Mouse (Mus musculus) CD4-positive helper T cell, adult 2 months (primary cell): Measurements from ENCODE around the gene Gm11634.
"Not testable (repeated sequence)": the region's sequence is repeated elsewhere in the genome, so short reads cannot be mapped to it uniquely, and the experiment has no call there.

Experiments
- DNase-seq: peaks from one replicate; pipeline ENCODE4 v3.0.0-alpha.2; 2012; ENCODE audit warnings: low read depth, missing footprints, low spot score

Gene Gm11634

DNA sequence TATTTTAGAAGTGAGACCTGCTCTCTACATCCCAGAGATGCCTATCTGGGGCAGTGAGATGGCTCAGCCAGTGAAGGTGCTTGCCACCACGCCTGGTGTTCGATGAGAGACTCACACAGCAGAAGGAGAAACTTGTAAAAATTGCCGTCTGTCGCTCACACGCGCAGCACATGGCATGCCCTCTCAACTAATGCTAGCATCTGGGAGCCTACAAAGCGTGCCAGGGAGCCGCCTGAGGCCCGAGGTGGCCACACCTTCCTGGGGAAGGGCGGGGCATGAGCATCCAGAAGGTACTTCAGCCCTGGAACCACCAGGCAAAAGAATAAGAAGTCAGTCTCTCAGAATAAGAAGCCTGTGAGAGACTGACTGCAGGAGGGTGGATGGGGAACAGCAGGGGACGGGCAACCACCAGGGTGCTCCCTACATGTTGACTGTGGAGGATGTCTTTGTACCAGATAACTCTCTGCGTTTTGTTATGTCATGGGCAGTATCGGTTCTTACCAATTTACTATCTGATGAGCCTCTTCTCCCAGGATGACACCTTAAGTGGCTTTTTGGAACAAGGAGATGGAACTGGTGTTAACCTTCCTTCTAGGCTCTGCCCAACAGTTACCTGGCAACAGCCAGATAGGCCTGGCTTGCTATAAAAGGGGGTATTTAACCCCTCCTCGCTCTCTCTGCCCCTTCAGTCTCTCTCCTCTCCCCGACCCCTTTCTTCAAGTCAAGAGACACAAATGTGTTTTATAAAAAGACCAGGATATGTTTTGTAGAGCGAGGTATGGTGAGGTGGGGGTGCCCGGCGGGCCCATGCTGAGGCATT, 18.1 kb upstream of the Gm11634 start:
- DNase-seq = no peak

- no peak for DNase-seq
Observed at GRCm38 (mm10) chr11:101616104-101616503, 17.0 kb upstream of the Gm11634 start.

DNA sequence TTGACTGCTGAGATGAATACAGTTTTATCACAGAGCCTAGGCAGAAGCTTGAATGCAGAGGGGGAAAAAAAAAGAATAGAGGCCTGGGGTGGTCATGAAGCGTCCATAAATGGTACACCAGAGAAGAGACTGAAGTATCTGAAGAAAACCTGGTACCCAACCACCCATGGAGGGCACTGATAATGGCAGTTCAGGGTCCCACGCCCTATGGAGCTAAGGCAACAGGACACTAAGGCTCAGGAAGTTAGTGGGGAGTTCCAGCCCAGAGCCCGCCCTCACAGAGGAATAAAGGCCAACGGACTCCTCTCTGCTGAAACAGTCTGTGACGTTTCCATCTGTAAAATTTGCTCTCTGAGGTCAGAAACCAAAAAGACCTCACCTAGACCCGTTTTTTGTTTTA, 16.3 kb upstream of the Gm11634 start:
- DNase-seq = no peak

- DNase-seq = no peak
Observed at GRCm38 (mm10) chr11:101614116-101614515, 15.1 kb upstream of the Gm11634 start.

DNA sequence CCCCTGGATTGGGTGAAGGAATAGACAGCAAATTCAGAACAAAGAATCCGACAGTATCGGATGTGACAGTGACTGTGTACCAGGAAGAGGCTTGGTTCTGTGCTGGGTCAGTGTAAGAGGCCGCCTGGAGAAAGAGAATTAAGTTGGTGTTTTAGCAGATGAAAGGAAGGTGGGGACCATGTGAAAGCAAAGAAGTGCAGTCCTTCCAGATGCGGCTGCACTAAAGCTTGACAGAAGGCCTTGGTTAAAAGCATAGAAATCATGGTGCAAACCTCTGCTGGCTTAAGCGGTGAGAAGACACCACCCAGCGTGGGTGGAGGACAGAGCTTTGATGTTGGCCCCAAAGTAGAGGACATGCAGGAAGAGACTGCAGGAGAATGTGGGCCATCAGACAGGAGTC, 14.5 kb upstream of the Gm11634 start:
- DNase-seq = no peak

- DNase-seq = no peak
Observed at GRCm38 (mm10) chr11:101610445-101610844, 11.4 kb upstream of the Gm11634 start.

DNA sequence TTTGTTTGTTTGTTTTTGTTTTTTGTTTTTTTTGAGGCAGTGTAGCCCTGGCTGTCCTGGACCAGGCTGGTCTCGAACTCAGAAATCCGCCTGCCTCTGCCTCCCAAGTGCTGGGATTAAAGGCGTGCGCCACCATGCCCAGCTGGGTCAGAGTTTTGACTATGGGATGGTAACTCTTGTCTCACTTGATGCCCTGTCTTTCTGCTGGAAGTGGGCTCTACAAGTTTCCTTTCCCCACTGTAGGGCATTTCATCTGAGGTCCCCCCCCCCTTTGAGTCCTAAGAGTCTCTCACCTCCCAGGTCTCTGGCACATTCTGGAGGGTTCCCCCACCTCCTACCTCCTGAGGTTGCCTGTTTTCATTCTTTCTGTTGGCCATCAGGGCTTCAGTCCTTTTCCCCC, 8.1 kb upstream of the Gm11634 start:
- DNase-seq = not testable (repeated sequence)

DNA sequence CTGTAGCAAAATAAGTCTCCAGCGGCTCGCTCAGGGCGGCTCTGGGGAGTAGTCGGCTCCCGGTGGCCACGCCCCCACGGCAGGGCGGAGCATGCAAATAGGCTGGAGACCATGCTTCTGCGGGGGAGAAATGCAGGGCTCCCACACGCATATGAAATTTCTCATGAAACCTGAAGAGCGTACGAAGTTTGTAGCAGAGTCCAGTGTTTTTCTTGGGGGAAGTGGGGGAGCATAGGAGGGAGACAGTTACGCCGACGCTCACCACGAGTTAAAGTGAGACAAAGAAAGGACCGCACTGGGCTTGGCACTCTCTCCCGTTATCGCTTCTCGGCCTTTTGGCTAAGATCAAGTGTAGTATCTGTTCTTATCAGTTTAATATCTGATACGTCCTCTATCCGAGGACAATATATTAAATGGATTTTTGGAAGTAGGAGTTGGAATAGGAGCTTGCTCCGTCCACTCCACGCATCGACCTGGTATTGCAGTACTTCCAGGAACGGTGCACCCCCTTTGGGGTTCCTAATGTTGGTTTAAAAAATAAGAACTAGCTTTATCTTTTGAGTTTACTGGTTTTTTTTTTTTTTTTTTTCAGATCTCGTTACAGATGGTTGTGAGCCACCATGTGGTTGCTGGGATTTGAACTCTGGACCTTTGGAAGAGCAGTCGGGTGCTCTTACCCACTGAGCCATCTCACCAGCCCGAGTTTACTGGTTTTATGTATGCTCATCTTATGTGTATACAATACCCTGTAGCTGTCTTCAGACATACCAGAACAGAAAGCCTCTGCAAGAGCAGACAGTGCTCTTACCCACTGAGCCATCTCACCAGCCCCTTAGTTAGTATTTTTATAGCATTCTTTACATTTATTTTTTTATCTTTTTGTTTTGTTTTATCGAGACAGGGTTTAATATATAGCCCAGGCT, 5.7 kb upstream of the Gm11634 start:
- DNase-seq = peak; percentile 79

- DNase-seq = no peak
Observed at GRCm38 (mm10) chr11:101604116-101604515, 5.1 kb upstream of the Gm11634 start.

- DNase-seq = peak; percentile 67
Observed at GRCm38 (mm10) chr11:101602491-101602890, 3.4 kb upstream of the Gm11634 start.

- no peak for DNase-seq
Observed at GRCm38 (mm10) chr11:101589989-101590624, 8.9 kb downstream of the Gm11634 start.

DNA sequence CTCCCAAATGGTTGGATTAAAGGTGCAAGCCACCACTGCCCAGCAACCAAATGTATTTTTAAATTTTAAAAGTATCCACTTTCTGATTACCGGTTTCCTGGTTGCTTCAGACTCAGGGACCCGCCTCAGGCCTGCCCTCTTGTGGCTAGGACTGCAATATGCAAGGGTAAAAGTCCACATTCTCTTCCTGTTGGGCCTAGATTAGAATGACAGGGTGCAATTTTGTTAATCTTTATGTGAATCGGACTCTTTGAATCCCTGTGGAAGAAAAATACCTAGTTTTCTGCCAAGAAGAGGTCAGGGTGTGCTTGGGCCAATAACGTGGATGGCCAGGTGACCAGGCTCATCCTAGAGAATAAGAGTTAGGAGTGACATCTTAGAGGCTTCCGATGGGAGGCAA, 9.6 kb downstream of the Gm11634 start:
- DNase-seq = peak; percentile 70

GRCm38 (mm10) chr11:101588868-101589267, 10.2 kb downstream of the Gm11634 start:
- DNase-seq = no peak

GRCm38 (mm10) chr11:101587676-101588075, 11.4 kb downstream of the Gm11634 start:
- DNase-seq = no peak

DNA sequence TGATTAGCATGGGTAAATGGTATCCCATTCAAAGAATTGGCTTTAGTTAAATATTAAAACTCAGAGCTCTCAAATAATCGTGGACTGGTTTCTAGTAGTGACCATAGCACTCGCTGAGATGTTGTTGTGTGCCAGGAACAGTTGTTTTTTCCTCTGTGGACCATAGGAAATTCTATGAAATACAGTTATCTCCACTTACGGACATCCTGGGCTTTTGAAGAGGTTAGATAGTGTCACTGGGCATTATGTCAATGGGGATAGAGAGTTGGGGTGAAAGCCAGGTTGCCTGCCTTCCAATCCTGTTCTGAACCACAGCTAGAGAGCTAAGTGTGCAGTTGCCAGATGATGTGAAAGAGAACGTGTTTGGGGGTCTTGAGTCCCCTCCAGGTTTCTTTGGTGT, 13.3 kb downstream of the Gm11634 start:
- no peak for DNase-seq

DNA sequence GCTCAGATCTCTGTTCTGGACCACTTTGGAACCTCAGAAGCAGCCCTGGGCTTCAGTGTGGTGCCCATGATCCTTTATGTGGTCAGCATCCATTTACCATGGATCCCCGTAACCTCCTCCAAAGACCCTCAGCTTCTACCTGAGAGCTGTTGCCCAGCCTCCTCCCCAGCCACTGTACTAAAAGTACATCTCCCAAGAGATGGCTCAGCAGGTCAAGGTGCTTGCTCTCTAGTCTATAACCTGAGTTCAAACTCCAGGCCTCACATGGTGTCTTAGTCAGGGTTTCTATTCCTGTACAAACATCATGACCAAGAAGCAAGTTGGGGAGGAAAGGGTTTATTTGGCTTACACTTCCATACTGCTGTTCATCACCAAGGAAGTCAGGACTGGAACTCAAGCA, 14.0 kb downstream of the Gm11634 start:
- DNase-seq = not testable (repeated sequence)

DNA sequence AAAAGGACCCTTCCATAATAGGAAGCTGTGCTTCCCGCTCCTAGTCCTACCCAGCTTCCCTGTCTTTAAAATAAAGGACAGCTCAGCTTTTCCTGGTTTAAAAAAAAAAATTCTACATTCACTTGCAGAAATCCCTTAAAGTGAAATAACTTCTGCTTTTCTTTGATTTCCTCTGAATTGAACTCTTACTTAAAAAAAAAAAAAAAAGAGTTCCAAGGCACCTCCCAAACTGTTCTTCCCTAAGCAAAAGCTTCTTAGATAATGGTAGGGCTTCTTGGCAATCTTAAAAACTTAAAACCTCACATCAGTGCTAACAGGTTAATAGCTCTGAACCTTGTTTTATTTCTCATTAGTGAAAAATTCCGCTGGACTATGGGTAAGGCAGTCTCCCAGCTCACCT, 15.9 kb downstream of the Gm11634 start:
- no peak for DNase-seq

GRCm38 (mm10) chr11:101582054-101583035, 16.7 kb downstream of the Gm11634 start, which contains the start of gene Tmem106a:
TSS of gene Tmem106a (plus strand) at chr11:101582242.
- peak; percentile 83 for DNase-seq

GRCm38 (mm10) chr11:101581081-101581764, 17.8 kb downstream of the Gm11634 start:
- no peak for DNase-seq

DNA sequence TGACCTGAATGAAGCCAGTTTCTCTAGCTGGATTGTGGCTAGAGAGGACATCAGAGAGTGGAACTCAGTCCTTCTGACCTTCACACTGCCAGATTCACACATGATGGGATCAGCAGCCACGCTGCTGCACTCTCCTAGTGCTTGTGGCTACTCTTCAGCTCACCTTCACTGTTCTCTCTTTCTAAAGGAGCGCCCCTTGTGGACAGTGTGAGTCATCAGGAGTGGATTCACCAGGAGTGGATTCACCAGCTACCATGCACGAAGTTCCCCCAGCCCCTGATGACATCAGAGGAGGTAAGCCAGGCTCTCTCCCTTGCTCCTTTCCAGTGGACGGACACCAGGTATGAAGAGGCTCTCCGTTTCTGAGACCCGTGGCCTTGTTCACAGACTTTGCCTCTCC, 22.9 kb downstream of the Gm11634 start:
- no peak for DNase-seq
